Mouse (Mus musculus): Measurements from ENCODE around the gene Trim11.
A peak's percentile ranks its signal among the peaks of the same experiment; 100 is the strongest.

The Trim11 gene

GRCm38 (mm10) chr11:58957226-58957914 is 20.5 kb upstream of the Trim11 start:
- DNase-seq = no peak

- no peak for DNase-seq
These were observed 19.4 kb upstream of the Trim11 start for GRCm38 (mm10) chr11:58958536-58958935.

DNA sequence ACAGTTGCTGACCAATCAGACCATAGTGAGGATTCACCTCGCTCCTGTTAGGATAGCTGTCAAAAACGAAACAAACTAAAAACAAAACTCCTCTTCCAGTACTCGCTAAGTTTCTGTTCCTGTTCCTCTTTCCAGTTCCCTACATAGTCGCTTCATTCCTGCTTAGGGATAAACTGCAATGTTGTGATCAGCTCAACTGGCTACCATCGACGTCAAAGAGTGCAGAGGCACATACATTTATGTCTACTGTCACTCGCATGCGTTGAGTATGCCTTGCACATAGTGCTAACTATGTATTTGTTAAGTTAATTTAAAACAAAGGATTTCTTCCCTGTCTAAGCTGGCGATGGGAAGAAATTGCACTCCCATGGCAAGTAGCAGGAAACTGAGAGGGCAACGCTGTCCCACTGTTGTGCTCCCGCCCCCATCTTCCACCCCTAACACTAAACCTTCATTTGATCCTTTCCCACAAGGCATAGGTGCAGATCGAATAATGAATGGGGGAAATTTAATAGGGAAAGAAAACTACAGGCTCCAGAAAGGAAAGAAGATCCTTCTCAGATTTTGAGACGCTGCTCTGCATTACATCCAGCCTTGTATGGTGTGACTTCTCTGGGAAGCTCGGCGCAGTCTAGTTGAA is 18.6 kb upstream of the Trim11 start:
- DNase-seq = no peak

- peak; percentile 82 to 86 for DNase-seq
These were observed 17.9 kb upstream of the Trim11 start for GRCm38 (mm10) chr11:58959921-58960465.

DNA sequence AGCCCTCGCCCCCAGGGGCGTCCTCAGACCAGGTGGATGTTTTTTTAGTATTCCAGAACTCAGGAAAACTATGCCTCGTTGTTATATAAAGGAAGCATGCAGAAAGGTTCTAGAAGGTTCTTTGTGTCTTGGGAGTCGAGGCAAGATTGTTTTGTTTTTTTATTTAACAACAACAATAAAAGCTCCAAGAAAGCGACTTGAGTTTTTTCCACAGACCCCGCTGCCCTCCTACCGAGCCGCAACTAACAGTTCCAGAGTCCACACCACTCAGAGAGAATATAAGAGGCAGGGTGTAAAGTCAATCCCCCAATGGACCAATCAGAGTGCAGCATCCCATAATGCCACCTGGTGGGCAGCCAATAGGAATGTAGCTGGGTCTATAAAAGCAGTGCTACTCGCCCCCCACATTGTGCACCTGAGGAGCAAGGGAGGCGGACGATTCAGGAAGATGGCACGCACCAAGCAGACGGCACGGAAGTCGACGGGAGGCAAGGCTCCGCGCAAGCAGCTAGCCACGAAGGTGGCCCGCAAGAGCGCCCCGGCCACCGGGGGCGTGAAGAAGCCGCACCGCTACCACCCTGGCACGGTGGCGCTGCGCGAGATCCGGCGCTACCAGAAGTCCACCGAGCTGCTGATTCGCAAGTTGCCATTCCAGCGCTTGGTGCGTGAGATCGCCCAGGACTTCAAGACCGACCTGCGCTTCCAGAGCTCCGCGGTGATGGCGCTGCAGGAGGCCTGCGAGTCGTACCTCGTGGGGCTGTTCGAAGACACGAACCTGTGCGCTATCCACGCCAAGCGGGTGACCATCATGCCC is 16.3 kb upstream of the Trim11 start:
- no peak for DNase-seq

DNA sequence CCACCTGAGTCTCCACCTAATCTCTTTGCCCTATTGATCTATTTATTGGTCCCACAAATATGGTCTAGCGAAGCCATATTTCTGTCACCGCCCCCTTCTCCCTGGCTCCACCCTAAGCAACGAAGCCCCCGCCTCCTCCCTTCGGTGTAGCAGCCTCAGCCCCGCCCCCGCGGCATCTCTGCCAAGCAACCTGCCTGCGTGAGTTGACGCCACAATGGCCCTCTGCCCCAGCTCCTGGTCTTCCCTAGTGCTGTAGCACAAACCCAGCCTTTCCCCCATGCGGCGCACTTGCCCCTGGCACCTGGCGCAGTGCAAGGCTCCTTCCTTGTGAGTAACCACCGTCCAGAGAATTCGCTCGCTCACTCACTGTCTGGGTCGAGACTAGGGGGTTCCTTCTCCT is 14.3 kb upstream of the Trim11 start:
- DNase-seq = peak; percentile 57 to 71

GRCm38 (mm10) chr11:58964216-58964615 is 13.7 kb upstream of the Trim11 start:
- DNase-seq = no peak

- no peak for DNase-seq
These were observed 12.7 kb upstream of the Trim11 start for GRCm38 (mm10) chr11:58965001-58965760.

DNA sequence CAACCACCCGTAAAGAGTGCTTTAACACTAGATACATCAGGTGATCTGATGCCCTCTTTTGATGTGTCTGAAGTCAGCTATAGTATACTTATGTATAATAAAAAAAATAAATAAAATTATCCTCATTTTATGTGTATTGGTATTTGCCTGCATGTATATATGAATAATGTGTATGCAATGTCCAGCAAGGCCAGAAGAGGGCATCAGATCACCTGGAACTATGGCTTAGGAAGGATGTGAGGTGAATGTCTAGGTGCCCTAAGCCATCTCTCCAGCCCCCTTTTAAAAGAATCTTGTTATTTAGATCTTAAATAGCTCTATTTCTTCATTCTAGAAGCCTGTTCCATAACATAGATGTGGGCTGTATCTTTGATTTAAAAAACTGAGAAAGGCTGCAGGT is 10.5 kb upstream of the Trim11 start:
- peak in 1 of 2 experiments; percentile 50 for DNase-seq

DNA sequence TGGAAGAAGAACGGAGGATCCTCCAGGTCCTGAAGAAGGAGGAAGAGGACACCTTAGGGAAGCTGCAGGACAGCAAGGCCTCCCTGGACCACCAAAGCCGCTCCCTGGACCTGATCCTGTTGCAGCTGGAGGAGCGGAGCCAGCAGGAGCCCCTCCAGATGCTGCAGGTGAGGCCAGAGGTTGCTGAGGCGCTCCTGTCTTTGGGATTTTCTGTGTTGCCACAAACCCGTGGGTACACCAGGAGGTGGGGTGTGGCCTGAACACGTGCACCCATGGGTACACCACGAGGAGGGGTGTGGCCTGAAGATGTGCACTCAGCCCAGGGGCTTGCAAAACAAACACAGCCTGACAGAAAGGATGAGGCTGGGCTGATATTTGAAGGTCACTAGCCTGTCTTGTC is 9.3 kb upstream of the Trim11 start:
- DNase-seq = no peak

DNA sequence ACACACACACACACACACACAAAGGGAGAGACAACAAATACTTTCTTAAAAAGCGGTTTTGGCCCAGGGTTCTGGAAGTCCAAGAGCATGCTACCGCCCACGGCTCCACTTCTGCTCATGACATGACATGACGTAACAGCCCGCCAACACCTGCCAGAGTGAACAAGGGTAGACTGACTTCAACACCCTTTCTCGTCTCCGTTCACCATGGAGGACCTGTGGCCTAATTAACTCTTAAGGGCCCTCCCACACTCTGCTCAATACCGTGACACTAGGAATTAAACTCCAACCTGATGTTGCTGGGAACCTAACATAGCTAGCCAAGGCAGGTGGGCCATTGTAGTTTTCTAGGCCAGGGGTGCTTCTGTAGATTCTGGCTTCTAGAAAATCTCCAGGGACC is 8.9 kb upstream of the Trim11 start:
- DNase-seq = no peak

- DNase-seq = peak; percentile 83 to 89
These were observed 8.2 kb upstream of the Trim11 start for GRCm38 (mm10) chr11:58969659-58970058.

DNA sequence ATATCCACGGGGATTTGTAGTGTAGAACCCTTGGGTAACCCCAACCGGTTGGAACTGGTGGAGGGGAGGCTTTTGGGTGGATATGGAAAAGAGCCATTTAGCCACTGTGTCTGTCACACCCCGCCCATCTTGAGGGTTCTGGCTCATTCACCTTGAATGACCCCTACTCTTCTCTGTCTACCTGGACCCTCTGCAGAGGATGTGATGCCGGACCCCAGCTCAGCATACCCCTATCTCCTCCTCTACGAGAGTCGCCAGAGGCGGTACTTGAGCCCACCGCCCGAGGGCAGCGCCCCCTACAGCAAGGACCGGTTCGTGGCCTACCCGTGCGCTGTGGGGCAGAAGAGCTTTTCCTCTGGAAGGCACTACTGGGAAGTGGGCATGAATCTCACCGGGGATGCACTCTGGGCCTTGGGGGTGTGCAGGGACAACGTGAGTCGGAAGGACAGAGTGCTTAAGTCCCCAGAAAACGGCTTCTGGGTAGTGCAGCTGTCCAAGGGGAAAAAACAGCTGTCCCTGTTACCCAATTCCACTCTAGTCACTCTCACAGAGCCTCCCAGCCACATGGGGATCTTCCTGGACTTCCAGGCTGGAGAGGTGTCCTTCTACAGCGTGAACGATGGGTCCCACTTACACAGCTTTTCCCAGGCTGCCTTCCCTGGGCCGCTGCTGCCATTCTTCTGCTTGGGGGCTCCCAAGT is 6.9 kb upstream of the Trim11 start:
- no peak for DNase-seq

- DNase-seq = no peak
These were observed 6.1 kb upstream of the Trim11 start for GRCm38 (mm10) chr11:58971796-58972195.

GRCm38 (mm10) chr11:58974414-58974813 is 3.5 kb upstream of the Trim11 start:
- no peak for DNase-seq

DNA sequence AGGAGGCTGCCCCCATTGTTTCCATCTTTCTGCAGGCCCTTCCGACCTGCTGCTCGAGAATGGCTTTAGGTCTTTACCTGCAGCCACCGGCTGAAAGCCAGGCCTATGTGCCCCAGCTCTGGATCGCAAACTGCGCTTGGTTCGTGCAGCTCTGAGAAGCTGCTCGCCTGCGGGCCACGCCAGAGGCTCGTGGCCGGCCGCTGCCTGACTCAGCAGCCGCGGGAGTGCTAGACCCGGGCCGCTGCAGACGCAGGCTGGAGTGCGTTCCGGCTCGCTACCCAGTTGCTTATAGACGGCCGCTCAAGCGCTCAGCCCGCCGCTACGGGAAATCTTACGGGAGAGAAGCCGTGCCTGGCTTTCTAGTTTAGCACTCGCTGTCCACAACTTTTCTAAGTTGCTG is 743 bp upstream of the Trim11 start:
- no peak for DNase-seq

GRCm38 (mm10) chr11:58977607-58978026 is 276 bp upstream of the Trim11 start:
- DNase-seq = no peak

DNA sequence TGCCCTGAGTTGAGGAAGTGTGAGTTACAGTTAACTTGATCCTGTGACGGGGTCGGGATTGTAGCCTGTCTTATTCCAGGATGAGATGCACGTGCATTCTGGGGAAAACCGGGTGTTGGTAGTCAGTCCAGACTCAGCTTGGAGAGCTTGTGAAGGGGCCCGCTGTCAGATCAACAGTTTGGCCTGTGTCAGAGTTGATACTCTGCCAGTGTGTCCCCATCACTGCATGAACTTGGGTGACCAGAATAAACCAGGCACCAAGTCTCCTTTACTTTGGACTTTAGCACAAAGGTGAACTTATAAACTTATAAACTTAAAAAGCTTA is 775 bp downstream of the Trim11 start:
- no peak for DNase-seq

DNA sequence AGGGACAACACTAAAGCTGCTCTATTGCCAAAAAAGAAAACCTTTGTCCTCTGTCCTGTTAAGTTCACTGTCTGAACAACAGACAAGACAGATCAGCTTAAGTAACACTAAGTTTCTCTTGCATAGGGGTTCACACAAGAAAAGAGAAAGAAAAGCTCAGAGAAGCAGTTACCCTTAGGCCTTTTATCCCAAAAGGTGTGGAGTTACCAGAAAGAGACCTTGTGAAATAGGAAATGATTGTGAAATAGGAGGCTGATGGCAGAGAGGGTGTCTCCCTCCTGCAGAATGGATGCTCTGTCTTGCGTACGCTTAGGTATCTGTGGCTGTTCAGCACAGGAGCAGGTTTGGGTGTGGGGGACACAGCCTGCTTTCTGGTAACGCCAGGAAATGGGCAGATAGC is 1.3 kb downstream of the Trim11 start:
- no peak for DNase-seq

DNA sequence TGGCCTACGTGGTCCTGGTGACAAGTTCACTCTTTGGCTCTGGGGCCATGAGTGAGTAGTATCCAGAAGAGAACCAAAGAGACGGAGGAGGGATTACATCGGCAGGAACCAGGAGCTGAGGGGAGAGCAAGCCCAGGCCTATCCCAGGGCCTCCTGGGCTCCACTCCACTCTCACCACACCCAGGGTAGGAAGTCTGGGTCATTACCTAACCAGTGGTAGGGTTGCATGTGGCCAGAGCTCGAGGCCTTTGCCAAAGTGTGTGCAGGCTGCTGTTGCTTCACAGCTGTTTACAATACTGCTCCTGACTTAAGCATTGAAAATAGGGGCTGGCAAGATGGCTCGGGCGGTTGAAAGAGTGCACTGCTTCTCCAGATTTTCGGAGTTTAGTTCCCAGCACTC is 1.8 kb downstream of the Trim11 start:
- DNase-seq = peak; percentile 65 to 81

DNA sequence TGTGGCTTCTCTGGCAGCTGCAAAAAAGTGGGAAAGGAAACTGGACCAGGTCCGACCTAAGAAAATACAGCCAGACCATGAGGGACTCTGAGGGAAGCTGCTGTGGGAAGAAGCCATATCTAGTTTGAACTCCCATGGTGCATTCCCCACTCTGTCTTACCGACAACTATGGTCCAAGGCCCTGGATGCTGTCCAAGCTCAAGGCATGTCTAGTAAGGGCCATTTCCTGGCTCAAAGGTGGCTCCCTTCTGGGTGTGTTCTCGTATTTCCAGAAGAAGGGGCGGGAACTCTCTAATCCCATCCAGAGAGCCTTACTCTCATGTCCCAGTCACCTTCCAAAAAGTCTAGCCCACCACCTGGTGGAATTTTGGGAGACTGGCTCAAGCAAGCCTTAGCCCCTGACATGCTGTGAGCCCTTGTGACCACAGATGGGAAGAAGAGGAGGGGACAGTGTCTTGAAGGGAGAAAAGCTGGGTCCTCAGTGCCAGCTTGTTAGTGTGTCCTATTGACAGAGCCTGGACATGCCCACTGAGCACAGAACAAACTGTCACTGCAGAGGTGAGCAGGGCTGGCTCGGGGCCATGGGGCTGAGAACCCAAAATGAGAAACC is 2.6 kb downstream of the Trim11 start:
- no peak for DNase-seq
